Mouse (Mus musculus) heart, embryonic 12.5 days (tissue): ENCODE measurements around the gene Dusp5. TPM values are rescaled to one million over a fixed set of nuclear protein-coding genes. Genes with fewer than 3 reads are reported as not detected.

Experiments
- ATAC-seq: fragments of 200-750 bp; cut with Nextera tagmentation; 2 replicates; pipeline ENCODE4 v1.8.0; 2017; ENCODE audit warnings: moderate TSS enrichment, moderate library complexity; ENCODE audit not compliant: insufficient number of reproducible peaks, low FRiP score
- H3K27ac ChIP-seq: fragments of 300-500 bp; sonication (generic); 2 replicates; pipeline ENCODE4 v1.5.1; 2016; ENCODE audit warnings: mild to moderate bottlenecking, moderate library complexity; ENCODE audit not compliant: poor library complexity, severe bottlenecking
- H3K27me3 ChIP-seq: fragments of 300-500 bp; sonication (generic); replicated peaks from 2 replicates; pipeline ENCODE4 v1.6.1; 2016; ENCODE audit warnings: mild to moderate bottlenecking, moderate library complexity
- H3K36me3 ChIP-seq: fragments of 300-500 bp; sonication (generic); 2 replicates; pipeline ENCODE4 v1.6.1; 2016; ENCODE audit warnings: mild to moderate bottlenecking, moderate library complexity
- H3K4me1 ChIP-seq: fragments of 300-500 bp; sonication (generic); replicated peaks from 2 replicates; pipeline ENCODE4 v1.6.1; 2016; ENCODE audit warnings: mild to moderate bottlenecking
- H3K4me2 ChIP-seq: fragments of 300-500 bp; sonication (generic); 2 replicates; pipeline ENCODE4 v1.6.1; 2016; ENCODE audit warnings: mild to moderate bottlenecking, moderate library complexity
- H3K4me3 ChIP-seq: fragments of 300-500 bp; sonication (generic); 2 replicates; pipeline ENCODE4 v1.5.1; 2016; ENCODE audit warnings: mild to moderate bottlenecking
- H3K9ac ChIP-seq: fragments of 300-500 bp; sonication (generic); 2 replicates; pipeline ENCODE4 v1.6.1; 2016; ENCODE audit warnings: mild to moderate bottlenecking, moderate library complexity
- H3K9me3 ChIP-seq: fragments of 300-500 bp; sonication (generic); replicated peaks from 2 replicates; pipeline ENCODE4 v1.6.1; 2016; ENCODE audit warnings: mild to moderate bottlenecking, moderate library complexity
- WGBS: fragments of 180-500 bp; shearing (Covaris S2); methylation state at CpG from one replicate; pipeline ENCODE4 v1.1.7; 2016; 5-methylcytosine and 5-hydroxymethylcytosine counted together
- polyA plus RNA-seq: library from polyadenylated mRNA; unstranded; fragments of >200 nt; fragmentation: Nextera tagmentation; extraction: Ambion mirVana; gene quantifications from 2 replicates; pipeline ENCODE4 v1.2.1, GENCODE M21; 2016

The Dusp5 gene
- polyA plus RNA-seq, 1 experiment from 2014 or later, result 12.4 TPM

- Histone ChIP-seq H3K27ac (no peak overlapping the region), H3K36me3 (peaks cover 39% of the 10 kb centered on the region), H3K4me1 (peaks cover 51% of the 10 kb centered on the region), H3K4me2 (no peak overlapping the region), H3K9me3 (no peaks in the 10 kb centered on the region), H3K27me3 (no peaks in the 10 kb centered on the region), H3K9ac (no peak overlapping the region), H3K4me3 (no peak overlapping the region)
- 83% methylated on average over 15 of the region's 15 CpGs for WGBS
- ATAC-seq, result no peak
Measured at GRCm38 (mm10) chr19:53533810-53534601, 5.1 kb downstream of the Dusp5 start.

- ATAC-seq, result no peak
- H3K36me3 ChIP-seq, result peaks cover 42% of the 10 kb centered on the region
Measured at GRCm38 (mm10) chr19:53534757-53535410, 6.0 kb downstream of the Dusp5 start.

GRCm38 (mm10) chr19:53535421-53535820, 6.5 kb downstream of the Dusp5 start:
- Histone ChIP-seq H3K4me1 (peaks cover 40% of the 10 kb centered on the region), H3K9me3 (no peaks in the 10 kb centered on the region), H3K4me3 (no peak overlapping the region), H3K9ac (no peak overlapping the region), H3K4me2 (no peak overlapping the region), H3K36me3 (peaks cover 47% of the 10 kb centered on the region), H3K27me3 (no peaks in the 10 kb centered on the region), H3K27ac (no peak overlapping the region)
- no peak for ATAC-seq
- WGBS, result 83% methylated on average over 6 of the region's 6 CpGs

More at GRCm38 (mm10) chr19:53534757-53535410, 6.0 kb downstream of the Dusp5 start:
- H3K9ac ChIP-seq, result no peak overlapping the region
- H3K27me3 ChIP-seq, result no peaks in the 10 kb centered on the region
- peaks cover 45% of the 10 kb centered on the region for H3K4me1 ChIP-seq
- no peak overlapping the region for H3K27ac ChIP-seq
- H3K9me3 ChIP-seq, result no peaks in the 10 kb centered on the region
- H3K4me3 ChIP-seq, result no peak overlapping the region
- H3K4me2 ChIP-seq, result no peak overlapping the region
- 78% methylated on average over 7 of the region's 7 CpGs for WGBS

- no peak for ATAC-seq
- Histone ChIP-seq H3K4me2 (no peak overlapping the region), H3K36me3 (peaks cover 56% of the 10 kb centered on the region), H3K27me3 (no peaks in the 10 kb centered on the region), H3K27ac (no peak overlapping the region), H3K4me1 (peaks cover 32% of the 10 kb centered on the region), H3K4me3 (no peak overlapping the region), H3K9me3 (no peaks in the 10 kb centered on the region), H3K9ac (no peak overlapping the region)
- 88% methylated on average over 6 of the region's 6 CpGs for WGBS
Measured at GRCm38 (mm10) chr19:53536251-53536650, 7.3 kb downstream of the Dusp5 start.

GRCm38 (mm10) chr19:53536731-53537666, 8.1 kb downstream of the Dusp5 start:
- Histone ChIP-seq H3K9me3 (no peaks in the 10 kb centered on the region), H3K36me3 (peaks cover 63% of the 10 kb centered on the region), H3K27ac (no peak overlapping the region), H3K9ac (no peak overlapping the region), H3K4me3 (no peak overlapping the region), H3K4me2 (no peak overlapping the region), H3K4me1 (peaks cover 24% of the 10 kb centered on the region), H3K27me3 (no peaks in the 10 kb centered on the region)
- ATAC-seq, result no peak
- WGBS, result 80% methylated on average over 17 of the region's 17 CpGs

DNA sequence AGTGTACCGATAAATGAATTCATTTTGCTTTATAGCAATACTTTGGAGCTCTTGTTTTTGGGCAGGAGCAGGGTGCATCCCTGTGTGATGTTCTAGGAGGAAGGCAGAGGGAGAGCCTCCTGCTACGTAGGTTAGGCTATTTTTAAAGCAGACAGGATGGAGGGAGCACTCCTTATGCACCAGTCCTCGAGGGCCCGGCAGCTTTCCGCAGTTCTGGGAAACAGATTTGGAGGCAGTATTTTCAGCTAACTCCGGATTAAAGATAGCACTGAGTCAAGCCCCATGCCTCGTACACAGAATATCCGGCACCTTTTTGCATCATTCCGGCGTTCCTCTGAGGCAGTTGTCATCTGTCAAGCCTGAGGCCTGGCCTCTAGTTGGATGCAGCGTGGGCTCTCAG, 9.1 kb downstream of the Dusp5 start:
- Histone ChIP-seq H3K9me3 (no peaks in the 10 kb centered on the region), H3K27me3 (no peaks in the 10 kb centered on the region), H3K9ac (0 out of 2 replicates have a peak overlapping the region, but pooled peaks have one; percentile 4), H3K4me3 (no peak overlapping the region), H3K27ac (no peak overlapping the region), H3K4me1 (peaks cover 16% of the 10 kb centered on the region), H3K36me3 (peaks cover 72% of the 10 kb centered on the region), H3K4me2 (no peak overlapping the region)
- WGBS, result 65% methylated on average over 11 of the region's 11 CpGs
- ATAC-seq, result no peak

DNA sequence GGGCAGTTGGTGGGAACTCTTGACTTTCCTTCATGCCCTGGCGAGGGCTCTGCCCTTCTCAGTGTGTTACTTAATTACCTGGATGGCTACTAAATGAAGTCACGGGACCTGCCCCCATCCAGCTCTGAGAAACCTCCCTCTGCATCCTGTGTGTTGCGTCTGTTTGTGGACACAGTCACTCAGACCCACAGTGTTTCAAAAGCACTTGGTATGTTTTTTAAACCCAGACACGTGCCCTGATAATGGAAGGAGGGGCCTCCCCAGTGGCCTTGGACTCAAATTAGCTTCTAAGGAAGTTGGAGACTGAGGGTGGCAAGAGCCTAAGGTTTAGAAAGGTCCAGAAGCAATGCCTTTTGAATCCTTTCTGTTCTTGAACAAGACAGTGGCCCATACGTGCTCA, 9.9 kb downstream of the Dusp5 start:
- Histone ChIP-seq H3K27me3 (no peaks in the 10 kb centered on the region), H3K9me3 (no peaks in the 10 kb centered on the region), H3K4me2 (no peak overlapping the region), H3K27ac (no peak overlapping the region), H3K9ac (no peak overlapping the region), H3K4me3 (no peak overlapping the region), H3K36me3 (peaks cover 76% of the 10 kb centered on the region), H3K4me1 (peaks cover 16% of the 10 kb centered on the region)
- 66% methylated on average over 5 of the region's 5 CpGs for WGBS
- ATAC-seq, result no peak

DNA sequence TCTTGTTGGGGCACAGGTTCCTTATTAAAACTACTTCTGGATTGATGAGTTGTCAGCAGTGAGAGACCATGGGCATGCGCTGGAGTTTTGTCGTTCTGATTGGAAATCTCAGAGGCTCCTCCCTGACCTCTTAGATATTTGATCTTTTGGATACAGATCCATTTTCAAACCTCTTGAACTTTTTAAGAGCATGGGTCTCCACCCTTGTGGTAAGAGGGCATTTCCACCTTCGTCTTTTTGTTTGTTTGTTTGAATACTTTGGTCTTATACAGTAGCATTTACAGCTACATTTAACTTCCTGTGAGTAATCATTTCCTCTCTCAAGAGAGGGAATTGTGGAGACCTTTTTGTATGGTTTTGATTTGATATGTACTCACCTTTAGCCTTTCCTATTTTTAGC, 10.4 kb downstream of the Dusp5 start:
- H3K4me1 ChIP-seq, result peaks cover 16% of the 10 kb centered on the region
- no peaks in the 10 kb centered on the region for H3K9me3 ChIP-seq
- H3K9ac ChIP-seq, result no peak overlapping the region
- no peak overlapping the region for H3K4me2 ChIP-seq
- H3K4me3 ChIP-seq, result no peak overlapping the region
- no peak overlapping the region for H3K27ac ChIP-seq
- H3K27me3 ChIP-seq, result no peaks in the 10 kb centered on the region
- ATAC-seq, result no peak
- 77% methylated on average over 3 of the region's 3 CpGs for WGBS
- H3K36me3 ChIP-seq, result peaks cover 71% of the 10 kb centered on the region

- WGBS, result 35% methylated on average over 5 of the region's 5 CpGs
- no peak overlapping the region for H3K27ac ChIP-seq
Measured at GRCm38 (mm10) chr19:53543602-53544001, 14.7 kb downstream of the Dusp5 start.

DNA sequence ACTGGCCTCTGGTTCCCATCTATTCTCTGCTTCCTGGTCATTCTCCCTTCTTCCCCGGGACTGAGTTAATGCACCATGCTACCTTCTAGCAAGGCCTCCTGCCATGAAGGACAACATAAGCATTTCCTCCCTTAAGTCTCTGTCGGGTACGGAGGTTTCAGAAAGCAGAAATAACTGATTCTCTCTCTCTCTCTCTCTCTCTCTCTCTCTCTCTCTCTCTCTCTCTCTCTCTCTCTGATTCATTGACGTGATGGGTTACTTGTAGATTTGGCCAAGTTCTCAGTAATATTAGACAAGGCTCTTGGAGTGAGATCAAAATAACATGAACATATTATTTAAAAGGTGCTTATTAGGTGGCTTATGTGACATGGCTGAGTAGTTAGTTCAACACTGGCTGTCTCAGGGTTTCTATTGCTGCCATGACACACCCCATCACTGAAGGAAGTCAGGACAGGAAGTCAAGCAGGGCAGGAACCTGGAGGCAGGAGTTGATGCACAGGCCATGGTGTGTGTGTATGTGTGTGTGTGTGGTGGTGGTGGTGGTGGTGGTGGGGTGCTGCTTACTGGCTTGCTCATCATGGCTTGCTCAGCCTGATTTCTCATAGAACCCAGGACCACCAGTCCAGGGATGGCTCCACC, 16.1 kb downstream of the Dusp5 start:
- Histone ChIP-seq H3K4me2 (no peak overlapping the region), H3K36me3 (peaks cover 33% of the 10 kb centered on the region), H3K4me1 (no peaks in the 10 kb centered on the region; the same call in 1 of the 2 replicates), H3K27ac (no peak overlapping the region), H3K9me3 (no peaks in the 10 kb centered on the region), H3K4me3 (no peak overlapping the region), H3K27me3 (no peaks in the 10 kb centered on the region), H3K9ac (no peak overlapping the region)
- WGBS, result 58% methylated on average over 4 of the region's 4 CpGs
- no peak for ATAC-seq

More at GRCm38 (mm10) chr19:53543602-53544001, 14.7 kb downstream of the Dusp5 start:
- no peak for ATAC-seq
- Histone ChIP-seq H3K36me3 (peaks cover 41% of the 10 kb centered on the region), H3K4me1 (peaks cover 6% of the 10 kb centered on the region), H3K9ac (no peak overlapping the region), H3K4me3 (no peak overlapping the region), H3K27me3 (no peaks in the 10 kb centered on the region), H3K9me3 (no peaks in the 10 kb centered on the region), H3K4me2 (no peak overlapping the region)
